Mouse (Mus musculus): ENCODE results near the gene Fbxw8.

Gene Fbxw8

DNA sequence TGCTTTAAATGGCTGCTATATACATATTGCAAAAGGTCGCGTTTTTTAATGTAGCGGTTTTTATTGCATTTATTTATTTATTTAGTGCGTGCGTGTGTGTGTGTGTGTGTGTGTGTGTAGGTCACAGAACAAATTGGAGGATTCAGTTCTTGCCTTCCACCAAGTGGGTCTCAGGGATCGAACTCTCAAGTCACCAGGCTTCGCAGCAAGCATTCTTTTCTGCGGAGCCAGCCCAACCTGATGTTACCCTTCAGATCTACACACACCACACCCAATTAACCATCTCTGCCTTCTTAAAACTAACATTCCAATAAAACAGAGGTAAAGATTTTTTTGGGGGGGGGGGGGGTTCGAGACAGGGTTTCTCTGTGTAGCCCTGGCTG is 292 bp upstream of the Fbxw8 start:
- no peak for DNase-seq

DNA sequence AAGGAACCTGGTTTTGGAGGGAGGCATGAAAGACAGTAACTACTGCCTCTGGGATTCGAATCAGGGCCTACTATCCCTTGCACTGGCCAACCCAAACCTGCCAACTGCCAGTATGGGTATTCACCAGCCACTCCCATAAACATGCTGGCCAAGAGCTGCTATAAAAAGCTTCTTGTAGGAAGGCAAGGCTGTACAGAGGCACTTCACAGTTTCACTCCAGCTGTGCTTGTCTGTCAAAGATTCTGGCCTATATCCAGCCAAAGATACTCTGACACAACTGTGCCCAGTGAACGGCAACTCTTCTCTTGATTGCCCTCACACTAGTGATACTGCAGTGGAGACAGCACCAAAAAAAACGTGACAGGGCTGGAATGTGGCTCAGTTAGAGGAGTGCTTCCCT is 5.6 kb downstream of the Fbxw8 start:
- peak in 1 of 2 experiments; percentile 26 for DNase-seq

DNA sequence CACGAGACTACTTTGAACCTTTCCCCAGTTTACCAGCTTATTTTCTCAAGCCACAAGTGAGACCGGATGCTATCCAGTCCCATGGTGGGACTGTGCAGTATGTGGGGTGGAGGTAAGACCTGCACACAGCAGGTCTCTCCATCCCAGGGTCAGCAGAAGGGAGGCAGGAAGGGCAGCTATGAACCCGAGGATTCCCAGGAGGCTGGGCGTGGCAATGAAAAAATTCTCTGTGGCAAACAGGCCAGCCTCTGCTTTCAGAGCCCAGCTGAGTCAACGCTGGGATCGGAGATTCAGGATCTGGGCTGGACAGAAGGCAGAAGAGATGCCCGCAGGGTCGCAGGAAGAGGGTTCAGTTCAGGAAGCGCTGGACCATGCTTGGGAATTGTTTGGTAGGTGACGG is 8.0 kb downstream of the Fbxw8 start:
- DNase-seq: no peak

DNA sequence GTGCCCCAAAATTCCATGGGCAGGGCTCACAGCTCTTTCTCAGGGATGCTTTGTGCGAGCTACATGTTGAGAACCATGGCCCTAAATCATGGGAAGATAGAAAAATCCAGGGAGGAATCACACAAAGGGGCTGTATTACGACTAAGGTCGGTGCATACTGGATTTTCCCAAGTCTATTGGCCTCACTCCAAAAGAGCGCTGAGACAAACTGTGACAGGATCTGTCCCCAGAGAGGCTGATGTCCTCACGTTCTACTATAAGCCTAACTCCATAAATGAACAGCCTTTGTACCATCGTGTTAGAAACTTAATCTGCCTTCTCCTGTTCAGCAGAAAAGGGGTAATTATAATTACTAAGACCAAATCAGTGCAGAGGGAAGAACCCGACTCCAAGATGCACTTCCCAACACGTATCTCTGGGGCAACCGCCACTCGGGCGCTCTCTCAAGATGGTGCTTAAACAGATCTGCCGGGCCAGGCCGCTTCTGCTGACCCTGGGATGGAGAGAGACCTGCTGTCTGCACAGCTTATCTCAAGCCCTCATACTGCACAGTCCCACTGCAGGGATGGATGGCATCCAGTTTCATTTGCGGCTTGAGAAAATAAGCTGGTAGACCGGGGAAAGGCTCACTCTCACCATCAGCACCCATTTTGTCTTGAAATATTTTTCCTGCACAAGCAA is 9.1 kb downstream of the Fbxw8 start:
- no peak for DNase-seq

DNA sequence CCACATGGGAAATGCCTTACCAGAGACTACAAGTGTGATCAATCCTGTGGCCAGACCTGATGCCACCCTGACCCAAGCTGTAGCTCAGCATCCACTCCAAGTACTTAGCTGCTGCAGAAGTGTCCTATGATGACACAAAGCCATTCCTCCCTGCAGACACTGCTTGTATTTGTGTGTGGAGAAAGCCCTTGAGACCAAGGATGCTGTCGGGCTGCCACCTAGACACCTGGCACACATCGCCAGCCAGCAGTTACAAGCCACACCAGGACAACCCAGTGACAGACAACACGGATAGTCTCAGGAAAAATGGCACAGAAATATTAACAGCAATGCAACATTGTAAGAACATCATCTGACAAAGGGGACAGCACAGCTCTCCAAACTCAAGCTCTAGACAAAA is 9.8 kb downstream of the Fbxw8 start:
- DNase-seq: no peak

DNA sequence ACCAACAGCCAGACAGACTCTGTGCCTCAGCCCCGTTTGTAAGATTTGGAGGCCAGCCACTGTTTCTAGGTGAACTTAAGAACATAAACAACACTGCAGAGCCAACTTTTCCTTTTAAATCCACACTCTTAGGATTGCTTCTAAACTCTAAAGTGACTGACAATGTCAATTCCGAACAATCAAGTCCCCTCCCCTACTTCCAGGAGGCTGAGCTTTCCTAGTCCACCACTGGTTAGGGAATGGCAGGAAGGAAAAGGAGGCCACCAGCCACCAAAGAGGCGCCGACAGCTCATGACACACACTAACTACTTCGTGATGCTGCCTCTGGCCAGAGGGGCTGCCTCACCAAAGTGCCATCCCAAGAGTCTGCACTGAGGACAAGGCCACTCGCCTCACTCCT is 10.5 kb downstream of the Fbxw8 start:
- DNase-seq: no peak

DNA sequence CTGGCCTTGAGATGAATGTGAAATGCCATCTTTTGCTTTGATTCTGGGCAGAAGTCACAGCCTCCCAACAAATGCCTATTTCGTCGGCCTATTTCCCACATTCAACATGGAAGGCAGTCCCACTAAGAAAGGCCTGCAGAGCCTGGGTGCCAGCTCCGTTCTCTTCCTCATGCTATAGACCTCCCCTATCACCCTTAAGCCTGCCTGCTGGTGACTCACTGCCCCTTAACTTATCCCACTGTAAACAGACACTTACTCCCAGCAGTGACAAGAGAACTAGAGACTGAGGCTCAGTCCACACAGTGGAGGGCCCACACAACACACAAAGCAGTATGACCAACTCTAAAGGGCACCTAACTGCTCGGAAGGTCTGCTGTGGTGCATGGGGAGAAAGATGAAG is 10.9 kb downstream of the Fbxw8 start:
- no peak for DNase-seq

DNA sequence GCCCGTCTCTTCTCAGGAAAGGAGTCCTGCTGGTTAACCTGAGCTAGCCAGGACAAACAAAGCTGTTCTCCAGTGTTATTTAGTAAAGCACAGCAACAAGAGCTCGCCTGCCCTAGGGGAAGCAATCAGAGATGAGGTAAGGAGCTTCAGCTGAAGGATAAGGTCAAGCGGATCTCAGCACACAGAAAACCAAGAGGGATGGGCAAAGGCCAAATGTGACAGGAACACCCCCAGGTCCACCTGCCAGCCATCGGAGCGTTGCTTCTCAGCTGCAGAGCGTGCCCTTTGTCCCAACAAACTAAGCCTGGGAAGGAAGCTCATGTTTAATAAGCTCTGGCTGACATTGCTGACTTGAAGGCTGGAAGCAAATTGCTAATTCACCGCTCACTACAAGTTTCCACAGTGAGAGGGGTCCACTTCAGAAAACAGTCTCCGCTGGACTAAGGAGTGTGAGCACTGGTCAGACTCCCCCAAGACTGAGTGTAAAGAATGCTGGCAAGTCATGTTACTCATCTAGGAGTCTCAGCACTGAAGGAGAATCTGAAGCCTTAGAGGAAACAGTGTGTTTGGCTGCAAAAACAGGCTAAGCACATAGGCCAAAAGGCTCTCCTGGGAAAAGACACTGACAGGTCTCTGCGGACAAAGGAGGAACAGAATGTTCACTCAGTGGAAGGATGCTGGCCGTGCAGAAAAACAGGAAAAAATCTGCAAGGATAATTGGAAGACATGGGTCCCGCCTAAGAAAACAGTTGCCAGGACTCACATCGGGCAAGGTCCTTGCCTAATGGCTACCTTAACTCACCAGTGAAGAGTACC is 11.8 kb downstream of the Fbxw8 start:
- DNase-seq: no peak

DNA sequence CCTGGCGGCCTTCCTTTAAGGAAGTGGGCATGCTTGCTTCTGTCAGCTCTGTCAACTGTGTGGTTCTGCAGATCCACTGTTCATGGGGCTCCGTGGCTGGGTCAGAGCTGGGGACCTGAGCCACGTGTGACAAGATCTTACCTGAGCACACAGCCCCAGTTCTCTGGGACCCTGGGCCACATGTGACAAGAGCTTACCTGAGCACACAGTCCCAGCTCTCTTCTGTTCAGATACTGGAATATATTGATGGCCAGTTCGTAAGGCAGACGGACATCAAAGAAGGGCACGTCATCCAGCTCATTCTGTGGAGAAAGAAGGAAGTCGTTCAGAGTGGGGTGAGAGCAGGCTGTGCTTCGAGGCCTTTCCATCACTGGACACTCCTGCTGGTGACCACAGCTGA is 12.8 kb downstream of the Fbxw8 start:
- no peak for DNase-seq

DNA sequence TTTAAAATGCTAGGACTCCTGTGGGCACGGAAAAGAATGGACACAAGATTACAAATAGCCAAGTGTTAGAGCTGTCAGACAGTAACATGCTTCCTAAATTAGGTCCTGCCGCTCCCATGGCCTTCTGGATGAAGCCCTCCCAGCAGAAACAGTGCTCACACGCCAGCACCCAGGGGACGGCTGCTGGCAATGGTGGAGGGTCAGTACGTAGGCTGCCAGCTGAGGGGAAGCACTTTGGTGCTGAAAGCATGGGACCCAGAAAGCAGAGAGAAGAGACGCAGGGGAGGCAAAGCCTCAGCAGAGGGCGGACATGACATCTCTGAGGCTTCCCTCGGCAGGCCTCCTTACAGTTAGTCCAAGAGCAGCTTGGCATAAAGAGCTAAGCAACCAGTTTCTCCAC is 15.6 kb downstream of the Fbxw8 start:
- no peak for DNase-seq

DNA sequence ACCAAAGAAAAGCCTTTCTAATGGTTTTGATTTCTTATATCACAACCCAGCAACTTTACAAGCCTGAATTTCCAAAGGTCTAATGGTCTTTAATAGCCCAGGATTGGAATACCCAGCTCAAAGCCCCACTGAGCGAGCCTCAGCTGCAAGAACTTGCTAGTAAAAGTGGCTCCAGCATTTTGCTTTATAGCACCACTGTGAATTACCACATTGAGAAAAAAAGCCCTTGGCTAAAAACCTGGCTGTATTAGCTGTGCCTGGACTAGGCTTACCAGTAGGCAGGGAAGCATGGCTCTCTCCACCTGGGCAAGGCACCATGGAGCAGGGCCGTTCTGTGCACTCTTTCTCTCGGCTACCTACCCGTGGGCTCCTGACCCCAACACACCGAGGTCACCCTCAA is 18.9 kb downstream of the Fbxw8 start:
- DNase-seq: no peak

DNA sequence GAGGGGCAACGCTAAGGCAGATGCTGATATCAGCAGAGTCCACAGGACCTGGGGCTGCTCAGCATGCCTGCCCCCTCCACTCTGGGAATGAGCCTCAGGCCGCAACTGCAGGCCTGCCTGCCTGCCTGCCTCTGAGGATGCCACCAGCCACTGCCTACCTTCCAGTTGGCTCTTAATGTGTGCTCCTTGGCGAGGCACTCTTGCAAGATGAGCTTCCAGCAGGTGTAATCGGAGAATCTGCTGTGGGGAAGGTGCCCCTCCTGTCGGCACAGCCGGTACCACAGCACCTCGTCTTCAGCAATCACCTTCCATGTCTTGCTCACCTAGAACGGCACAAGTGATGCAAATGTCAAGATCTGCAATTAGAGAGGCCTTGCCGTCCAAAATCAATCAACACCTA is 26.6 kb downstream of the Fbxw8 start:
- DNase-seq: no peak

DNA sequence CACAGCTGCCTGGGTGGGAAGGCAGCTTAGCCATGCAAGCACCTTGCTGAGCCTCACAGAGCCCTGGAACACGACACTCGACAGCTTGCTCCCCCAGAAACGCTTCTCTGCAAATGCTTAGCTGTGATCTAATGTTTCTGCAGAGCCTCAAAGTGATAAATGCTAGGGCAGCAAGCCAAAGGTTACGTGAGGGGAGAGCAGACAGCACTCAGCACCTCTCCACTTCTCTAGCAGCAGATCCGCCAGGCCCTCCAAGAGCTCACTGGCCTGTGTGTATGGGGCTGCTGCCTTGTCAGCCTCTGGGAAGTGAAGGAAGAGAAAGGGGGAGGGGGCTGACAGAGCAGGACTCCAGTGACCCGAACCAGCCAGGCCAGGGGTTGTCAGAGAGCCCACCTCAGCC is 27.1 kb downstream of the Fbxw8 start:
- no peak for DNase-seq

DNA sequence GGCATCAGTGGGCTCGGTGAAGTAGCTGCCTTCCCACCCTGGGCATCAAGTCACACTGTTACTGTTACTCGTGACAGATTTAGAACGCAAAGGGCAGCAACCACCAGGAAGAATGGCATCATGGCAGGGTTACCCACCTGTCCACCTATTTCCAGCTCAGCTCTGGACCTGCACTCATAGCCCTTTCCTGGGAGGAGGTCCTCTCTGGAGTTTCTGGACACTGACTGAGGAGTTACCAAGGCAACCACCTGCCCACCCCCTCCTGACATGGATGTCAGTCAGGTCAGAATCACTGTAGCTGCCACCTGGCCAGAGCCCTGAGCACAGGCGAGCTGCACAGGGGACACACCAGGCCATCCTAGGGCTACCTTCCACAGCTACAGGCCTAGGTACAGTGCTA is 28.6 kb downstream of the Fbxw8 start:
- no peak for DNase-seq

DNA sequence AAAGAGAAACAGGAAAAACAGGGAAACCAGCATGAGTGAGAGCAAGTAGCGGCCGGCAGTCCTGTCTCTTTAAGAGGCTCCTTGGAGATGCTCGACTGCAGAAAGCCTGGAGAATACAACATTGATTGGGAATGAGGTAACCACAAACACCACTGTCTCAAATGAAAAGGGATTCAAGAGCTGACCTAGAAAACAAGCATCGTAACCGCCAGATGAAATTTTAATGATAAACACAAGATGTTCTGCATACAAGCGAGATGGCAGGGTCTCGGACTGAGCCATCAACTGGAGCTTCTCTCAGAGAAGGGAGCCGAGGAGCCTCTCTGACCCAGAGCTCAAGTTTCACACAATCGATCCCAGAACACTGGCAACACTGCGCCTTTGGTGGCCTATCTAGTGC is 32.2 kb downstream of the Fbxw8 start:
- DNase-seq: no peak

DNA sequence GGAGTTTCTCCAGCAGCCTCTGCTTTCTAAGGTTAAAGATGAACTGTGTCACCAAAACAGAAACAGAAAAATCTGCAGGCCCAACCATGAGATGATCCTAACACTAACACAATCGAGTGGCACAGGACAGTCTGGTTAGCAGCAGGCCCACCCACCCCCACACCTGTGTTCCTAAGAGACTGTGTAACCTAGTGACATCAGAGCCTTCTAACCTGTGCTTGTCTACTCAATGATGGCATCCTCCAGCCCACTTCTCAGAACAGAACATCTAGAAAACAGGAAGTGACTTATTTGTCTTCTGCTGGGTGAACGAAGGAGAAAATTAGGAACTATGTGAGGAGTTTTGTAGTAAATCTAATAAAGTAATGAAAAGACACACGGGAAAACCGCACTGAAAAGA is 33.3 kb downstream of the Fbxw8 start:
- DNase-seq: no peak

DNA sequence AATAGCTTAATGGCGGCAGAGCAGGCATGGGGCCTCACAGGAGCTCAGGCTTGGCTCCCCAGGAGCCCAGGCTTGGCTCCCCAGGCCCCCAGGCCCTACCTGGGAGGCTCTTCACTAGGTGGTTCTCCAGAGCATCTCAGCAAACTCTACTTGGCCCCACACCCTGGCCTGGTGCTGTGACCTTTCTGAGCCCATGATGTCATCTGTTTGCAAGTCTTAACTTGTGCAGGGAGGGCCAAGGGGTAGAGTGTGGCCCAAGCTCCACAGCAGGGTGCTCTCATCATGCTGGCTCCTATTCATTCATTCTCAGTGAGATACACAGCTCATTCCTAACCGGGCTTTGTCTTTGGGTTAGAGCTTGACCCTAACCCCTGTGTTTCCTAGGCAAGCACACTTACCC is 34.6 kb downstream of the Fbxw8 start:
- DNase-seq: no peak

DNA sequence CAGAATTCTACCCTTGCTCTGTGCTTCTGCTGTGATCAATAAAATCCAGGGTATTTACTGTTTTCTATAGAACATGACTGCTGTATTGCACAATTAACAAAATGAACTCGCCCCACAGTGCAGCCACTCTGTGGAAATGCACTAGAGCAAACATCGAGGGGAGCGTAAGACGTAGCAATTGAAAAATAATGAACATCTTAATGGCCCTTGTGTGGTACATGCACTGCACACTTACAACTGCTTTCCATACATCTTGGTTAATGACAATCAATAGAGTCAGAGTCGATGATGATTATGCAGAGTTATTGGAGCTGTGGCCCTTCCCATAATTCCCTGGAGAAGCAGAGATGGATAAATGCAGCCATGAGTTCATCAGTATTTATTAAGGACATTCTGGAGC is 36.3 kb downstream of the Fbxw8 start:
- DNase-seq: no peak

DNA sequence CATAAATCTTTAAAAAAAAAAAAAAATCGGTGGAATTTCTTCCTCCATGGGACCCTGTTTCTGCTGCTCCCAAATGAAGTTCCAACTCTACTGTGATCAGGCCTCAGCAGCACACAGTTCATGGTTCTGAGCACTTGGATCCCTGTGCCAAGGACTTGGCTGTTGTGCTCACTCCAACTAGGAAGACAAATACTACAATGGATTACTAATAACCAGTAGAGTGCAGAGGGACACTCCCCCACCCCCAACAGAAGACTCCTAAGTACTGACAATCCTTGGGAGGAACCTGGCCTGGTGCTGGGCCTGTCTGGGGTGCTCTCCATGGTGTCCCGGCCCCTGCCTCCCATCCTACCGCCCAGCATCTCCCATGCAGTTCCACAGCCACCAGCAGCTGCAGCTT is 36.9 kb downstream of the Fbxw8 start:
- DNase-seq: no peak

DNA sequence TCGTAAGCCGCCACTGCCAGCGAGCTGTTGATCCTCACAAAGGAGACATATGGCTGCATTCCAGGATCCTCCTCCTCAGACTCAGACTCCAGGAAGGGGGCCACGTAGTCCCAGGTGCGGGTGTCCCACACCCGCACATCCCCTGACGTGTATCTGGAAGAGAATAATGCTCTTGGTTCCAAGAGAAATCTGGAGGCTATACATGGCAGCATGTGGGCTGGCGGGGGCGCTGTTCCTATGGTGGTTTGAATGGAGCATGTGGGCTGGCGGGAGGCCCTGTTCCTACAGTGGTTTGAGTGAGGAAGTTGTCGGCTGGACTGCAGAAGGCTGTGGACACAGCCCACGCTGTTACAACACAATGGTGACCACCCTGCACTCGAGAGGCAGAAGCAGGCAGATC is 41.6 kb downstream of the Fbxw8 start:
- DNase-seq: no peak

DNA sequence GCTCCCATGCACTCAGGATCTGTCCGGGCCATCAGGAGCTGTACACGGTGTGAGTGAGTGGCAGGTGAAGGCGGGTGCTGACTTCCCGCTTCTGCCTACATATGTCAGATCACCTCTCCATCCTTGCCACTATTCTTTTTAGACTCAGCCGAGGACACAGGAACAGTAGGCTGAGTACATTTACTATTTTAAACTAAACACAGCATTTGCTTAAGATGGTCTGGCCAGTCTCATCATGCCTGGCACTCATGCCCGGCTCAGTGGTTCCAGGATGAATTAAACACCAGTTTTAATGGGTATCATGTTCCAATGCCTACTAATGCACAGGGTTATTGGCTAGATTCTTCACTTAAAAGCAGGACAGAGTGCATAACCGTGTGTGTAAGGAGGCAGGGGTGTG is 42.2 kb downstream of the Fbxw8 start:
- no peak for DNase-seq

DNA sequence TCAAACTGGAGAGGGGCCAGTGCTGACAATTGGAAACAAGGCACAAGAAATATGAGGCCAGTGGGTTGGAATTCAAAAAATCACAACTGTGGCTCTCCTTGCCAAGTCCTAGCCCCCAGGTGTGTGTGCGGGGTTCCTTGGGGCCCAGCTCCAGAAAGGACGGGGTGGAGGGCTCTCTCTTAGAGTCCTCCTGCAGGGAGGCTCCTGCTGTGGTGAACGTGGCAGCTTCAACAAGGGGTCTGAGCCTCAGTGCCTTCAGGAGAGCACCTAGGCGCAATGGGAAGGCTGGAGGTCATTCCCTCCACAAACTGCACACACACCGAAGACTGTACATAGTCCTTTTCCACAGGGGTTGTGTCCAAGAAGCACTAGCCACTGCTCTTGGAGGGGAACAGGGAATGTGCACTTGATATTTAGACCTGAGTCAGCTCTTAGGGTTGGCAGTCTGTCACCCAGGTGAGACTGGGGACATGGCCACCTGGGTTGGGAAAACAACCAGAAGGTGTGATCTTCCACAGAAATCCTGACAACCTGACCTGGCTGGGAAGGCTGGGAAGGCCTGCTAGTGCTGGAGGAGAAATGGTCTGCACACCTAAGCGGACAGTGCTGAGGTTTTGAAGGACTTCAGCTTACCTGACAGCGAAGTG is 46.3 kb downstream of the Fbxw8 start:
- DNase-seq: no peak

DNA sequence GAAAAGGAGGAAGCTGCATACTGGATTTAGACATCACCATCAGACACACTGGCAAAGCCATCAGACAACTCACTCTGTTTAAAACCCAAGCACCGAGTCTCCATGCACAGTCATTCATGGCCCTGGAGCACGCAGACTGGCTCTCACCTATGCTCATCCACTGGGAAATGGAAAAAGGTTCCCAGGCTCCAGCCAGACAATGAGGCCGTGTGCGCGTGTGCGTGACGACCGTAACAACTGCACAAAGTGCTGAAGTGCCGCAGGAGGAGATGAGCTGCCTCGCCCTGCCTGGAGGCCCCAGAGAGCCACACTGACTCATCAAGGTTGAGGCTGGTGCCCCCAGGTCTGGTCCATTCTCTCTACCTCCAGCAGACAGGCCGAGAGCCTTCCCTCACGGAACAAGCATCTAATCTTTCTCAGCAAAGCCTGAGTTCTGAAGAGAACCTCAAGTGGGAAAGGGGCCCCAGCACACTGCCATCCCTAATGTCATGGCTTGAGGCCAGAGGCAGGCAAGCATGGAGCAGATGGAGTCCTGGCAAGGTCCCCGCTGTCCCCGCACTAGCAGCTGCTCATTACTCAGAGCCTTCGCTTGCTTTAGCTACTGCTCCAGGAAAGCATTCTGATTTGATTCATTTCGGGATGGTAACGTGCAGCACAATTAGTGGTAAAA is 47.0 kb downstream of the Fbxw8 start:
- DNase-seq: no peak

DNA sequence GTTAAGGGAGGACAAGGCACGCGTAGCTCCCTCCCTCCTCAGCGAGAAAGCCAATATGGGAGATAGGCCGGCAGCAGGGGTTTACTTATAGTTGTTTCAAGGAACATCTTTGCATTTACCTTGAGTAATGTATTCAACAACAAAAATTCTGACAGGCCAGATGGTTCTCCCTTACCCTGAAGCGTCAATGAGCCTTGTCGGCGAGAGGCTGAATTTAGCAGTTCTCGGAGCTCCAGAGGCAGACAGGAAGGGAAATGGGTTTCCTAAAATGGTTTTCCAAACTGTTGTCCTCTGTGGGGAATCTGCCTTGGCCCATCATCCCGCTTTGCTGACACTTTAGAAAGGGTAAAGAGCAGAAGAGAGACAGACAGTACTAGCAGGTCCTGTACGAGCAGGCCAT is 48.6 kb downstream of the Fbxw8 start:
- no peak for DNase-seq

Data from lung, adult 18-20 months (tissue).